Mouse (Mus musculus): ENCODE results near the gene Pink1.

DNA sequence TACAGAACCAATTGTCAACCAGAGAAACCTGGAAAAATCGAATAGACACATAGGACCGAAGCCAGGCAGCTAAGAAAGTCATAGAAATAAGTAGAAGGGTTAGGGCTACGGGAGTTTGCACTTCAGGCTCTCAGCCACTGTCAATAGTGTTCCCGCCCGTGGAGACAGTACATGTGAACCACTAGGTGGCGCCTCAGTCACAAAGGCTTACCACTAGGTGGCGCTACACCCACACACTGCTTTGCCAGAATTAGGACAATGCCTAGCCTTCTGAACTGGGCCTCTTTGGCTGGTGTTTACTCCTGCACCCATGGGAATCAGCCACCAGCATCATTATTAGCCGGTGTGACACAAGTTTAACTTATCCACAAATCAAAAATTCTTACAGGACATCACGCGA lies 6.6 kb downstream of the Pink1 start:
- peak; percentile 100 for TF ChIP-seq CTCF (IDR thresholded peaks at IDR 0.05; ENCODE audit: low read depth)
- TF ChIP-seq EP300 (IDR thresholded peaks at IDR 0.05; ENCODE audit: low read depth), result no peak

Measured in liver, embryonic 14.5 days (tissue).